Mouse (Mus musculus): Measurements from ENCODE around the gene Gm10490.

GRCm38 (mm10) chrX:7883841-7884567, 25.3 kb upstream of the Gm10490 start, which contains the start of gene Slc35a2:
- no peak for TF ChIP-seq CTCF (IDR thresholded peaks at IDR 0.05; ENCODE audit: borderline replicate concordance, insufficient read depth, low read depth, low read length)
- TF ChIP-seq POLR2A (IDR thresholded peaks at IDR 0.05; ENCODE audit: borderline replicate concordance, insufficient read depth, low read length): peak; percentile 58
